Mouse (Mus musculus): ENCODE measurements around the gene Mtfp1. TPM values are rescaled to one million over a fixed set of nuclear protein-coding genes. Genes with fewer than 3 reads are reported as not detected.
"Not testable (repeated sequence)": the region's sequence is repeated elsewhere in the genome, so short reads cannot be mapped to it uniquely, and the experiment has no call there.

The Mtfp1 gene
- total RNA-seq, 2 experiments from 2014 or later: 115 to 136 TPM

GRCm38 (mm10) chr11:4116458-4117141, 21.4 kb upstream of the Mtfp1 start:
- no peak for DNase-seq
- intact Hi-C loops (cut with DNase I): no loop called here

GRCm38 (mm10) chr11:4115407-4115806, 20.2 kb upstream of the Mtfp1 start:
- intact Hi-C loops (cut with DNase I): no loop called here

GRCm38 (mm10) chr11:4114541-4114940, 19.3 kb upstream of the Mtfp1 start:
- DNase-seq: not testable (repeated sequence)
- intact Hi-C loops (cut with DNase I): loop anchor here (5.0 kb wide), 1 partner anchor 753 kb away; no protein-coding TSS in a partner anchor

More at GRCm38 (mm10) chr11:4115407-4115806, 20.2 kb upstream of the Mtfp1 start:
- DNase-seq: no peak

- DNase-seq: no peak
- intact Hi-C loops (cut with DNase I): loop anchor here (5.0 kb wide), 1 partner anchor 753 kb away; no protein-coding TSS in a partner anchor
These were observed 18.7 kb upstream of the Mtfp1 start for GRCm38 (mm10) chr11:4113970-4114369.

GRCm38 (mm10) chr11:4113496-4113895, 18.3 kb upstream of the Mtfp1 start:
- intact Hi-C loops (cut with DNase I): loop anchor here (5.0 kb wide), 1 partner anchor 754 kb away; no protein-coding TSS in a partner anchor
- no peak for DNase-seq

GRCm38 (mm10) chr11:4112861-4113260, 17.6 kb upstream of the Mtfp1 start:
- intact Hi-C loops (cut with DNase I): loop anchor here (5.0 kb wide), 1 partner anchor 754 kb away; no protein-coding TSS in a partner anchor
- no peak for DNase-seq

- DNase-seq: no peak
These were observed 16.8 kb upstream of the Mtfp1 start for GRCm38 (mm10) chr11:4112033-4112432.

GRCm38 (mm10) chr11:4108691-4109090, 13.4 kb upstream of the Mtfp1 start:
- intact Hi-C loops (cut with DNase I): no loop called here
- no peak for DNase-seq

More at GRCm38 (mm10) chr11:4112033-4112432, 16.8 kb upstream of the Mtfp1 start:
- intact Hi-C loops (cut with DNase I): loop anchor here (5.0 kb wide), 1 partner anchor 755 kb away; no protein-coding TSS in a partner anchor

- DNase-seq; intact Hi-C loops (cut with DNase I): not testable (repeated sequence)
These were observed 12.7 kb upstream of the Mtfp1 start for GRCm38 (mm10) chr11:4107901-4108300.

GRCm38 (mm10) chr11:4105444-4105843, 10.2 kb upstream of the Mtfp1 start:
- no peak for DNase-seq
- intact Hi-C loops (cut with DNase I): no loop called here

GRCm38 (mm10) chr11:4104989-4105388, 9.7 kb upstream of the Mtfp1 start:
- DNase-seq: no peak
- intact Hi-C loops (cut with DNase I): no loop called here

GRCm38 (mm10) chr11:4103522-4103921, 8.3 kb upstream of the Mtfp1 start:
- intact Hi-C loops (cut with DNase I): no loop called here
- no peak for DNase-seq

- intact Hi-C loops (cut with DNase I): no loop called here
- no peak for DNase-seq
These were observed 6.6 kb upstream of the Mtfp1 start for GRCm38 (mm10) chr11:4101851-4102250.

- intact Hi-C loops (cut with DNase I): loop anchor here (10.0 kb wide), 1 partner anchor 995 kb away; the partner anchor contains the start of genes Ewsr1 and Rhbdd3
These were observed 4.2 kb upstream of the Mtfp1 start for GRCm38 (mm10) chr11:4099447-4099846.

GRCm38 (mm10) chr11:4098816-4099215, 3.6 kb upstream of the Mtfp1 start:
- DNase-seq: no peak
- intact Hi-C loops (cut with DNase I): loop anchor here (10.0 kb wide), 1 partner anchor 996 kb away; the partner anchor contains the start of genes Ewsr1 and Rhbdd3

More at GRCm38 (mm10) chr11:4099447-4099846, 4.2 kb upstream of the Mtfp1 start:
- no peak for DNase-seq

- intact Hi-C loops (cut with DNase I): loop anchor here (10.0 kb wide), 1 partner anchor 997 kb away; the partner anchor contains the start of genes Ewsr1 and Rhbdd3
These were observed 2.9 kb upstream of the Mtfp1 start for GRCm38 (mm10) chr11:4098120-4098519.

GRCm38 (mm10) chr11:4097091-4097621, 1.9 kb upstream of the Mtfp1 start:
- no peak for DNase-seq
- intact Hi-C loops (cut with DNase I): loop anchor here (10.0 kb wide), 1 partner anchor 998 kb away; the partner anchor contains the start of genes Ewsr1 and Rhbdd3

More at GRCm38 (mm10) chr11:4098120-4098519, 2.9 kb upstream of the Mtfp1 start:
- no peak for DNase-seq

- peak; percentile 96 to 97 for DNase-seq
- intact Hi-C loops (cut with DNase I): loop anchor here (10.0 kb wide), 1 partner anchor 998 kb away; the partner anchor contains the start of genes Ewsr1 and Rhbdd3
These were observed 1.1 kb upstream of the Mtfp1 start for GRCm38 (mm10) chr11:4096054-4096984.

GRCm38 (mm10) chr11:4094378-4095170, 671 bp downstream of the Mtfp1 start:
- intact Hi-C loops (cut with DNase I): loop anchor here (10.0 kb wide), 1 partner anchor 1000 kb away; the partner anchor contains the start of genes Ewsr1 and Rhbdd3
- peak; percentile 71 to 72 for DNase-seq

Measured in heart, postnatal 36 days (tissue).